Mouse (Mus musculus): ENCODE data around the gene Rai1. TPM values are rescaled to one million over a fixed set of nuclear protein-coding genes. Genes with fewer than 3 reads are reported as not detected.

The Rai1 gene
- total and polyA plus RNA-seq, 3 experiments: 26.3 to 101 (median 56.7) TPM

- TF ChIP-seq MAX (IDR thresholded peaks at IDR 0.05; ENCODE audit: low read length): no peak
Measured at GRCm38 (mm10) chr11:60163362-60163761, 58.5 kb downstream of the Rai1 start (continued).

- Histone ChIP-seq H3K4me1 (ENCODE audit: control insufficient read depth in 1 of 2, insufficient read depth in 2 of 2, low read length in 2 of 2) (no peaks in the 10 kb centered on the region), H3K4me3 (ENCODE audit: control insufficient read depth in 1 of 2, insufficient read depth in 1 of 2, low read depth in 2 of 2, low read length in 2 of 2) (no peak overlapping the region), H3K79me2 (ENCODE audit: control insufficient read depth, insufficient read depth, low read length, poor library complexity) (peaks cover 2% of the 10 kb centered on the region; the same call in 1 of the 2 replicates), H3K27me3 (ENCODE audit: control insufficient read depth in 1 of 2, insufficient read depth in 2 of 2, low read length in 2 of 2) (no peaks in the 10 kb centered on the region), H3K27ac (ENCODE audit: control insufficient read depth, low read depth, low read length) (no peak overlapping the region), H3K9me3 (replicated peaks; ENCODE audit: insufficient read depth, low read length) (no peaks in the 10 kb centered on the region), H3K36me3 (ENCODE audit: control insufficient read depth in 1 of 2, insufficient read depth in 2 of 2, low read length in 2 of 2) (peaks cover 0 to 7% of the 10 kb centered on the region in 2 experiments; a peak in 2 of 4 replicates), H3K9ac (ENCODE audit: control insufficient read depth, low read depth, low read length, poor library complexity, severe bottlenecking) (no peak overlapping the region)
- no peak for DNase-seq (ENCODE audit: low read depth, low spot score)
- TF ChIP-seq NRF1 (IDR thresholded peaks at IDR 0.05; ENCODE audit: insufficient read depth, low read depth, low read length, poor library complexity, severe bottlenecking): no peak
- no peak for TF ChIP-seq ZC3H11A (IDR thresholded peaks at IDR 0.05; ENCODE audit: low read depth, low read length)
- no peak for TF ChIP-seq POLR2AphosphoS2 (IDR thresholded peaks at IDR 0.05; ENCODE audit: low read length)
- TF ChIP-seq EP300 (IDR thresholded peaks at IDR 0.05; ENCODE audit: low read depth in 1 of 2, low read length in 2 of 2): no peak
- no peak for TF ChIP-seq MEF2A (IDR thresholded peaks at IDR 0.05; ENCODE audit: extremely low read depth, insufficient replicate concordance, low read depth, low read length, poor library complexity, severe bottlenecking)
- no peak for TF ChIP-seq MAFK (IDR thresholded peaks at IDR 0.05; ENCODE audit: borderline replicate concordance, low read depth, low read length)
- no peak for TF ChIP-seq UBTF (IDR thresholded peaks at IDR 0.05; ENCODE audit: borderline replicate concordance, insufficient read depth, low read depth, low read length)
- TF ChIP-seq RCOR1 (IDR thresholded peaks at IDR 0.05; ENCODE audit: low read depth, low read length): no peak
- TF ChIP-seq HCFC1 (IDR thresholded peaks at IDR 0.05; ENCODE audit: low read depth, low read length): no peak
- no peak for TF ChIP-seq ETS1 (IDR thresholded peaks at IDR 0.05; ENCODE audit: low read depth, low read length)
- no peak for TF ChIP-seq USF2 (IDR thresholded peaks at IDR 0.05; ENCODE audit: borderline replicate concordance in 1 of 2, insufficient read depth in 1 of 2, low read depth in 1 of 2, low read length in 2 of 2)
- no peak for TF ChIP-seq MXI1 (IDR thresholded peaks at IDR 0.05; ENCODE audit: low read depth, low read length)
- no peak for TF ChIP-seq GATA1 (IDR thresholded peaks at IDR 0.05; ENCODE audit: low read depth, low read length)
Measured at GRCm38 (mm10) chr11:60164450-60164849, 59.6 kb downstream of the Rai1 start.

- TF ChIP-seq ZNF384 (IDR thresholded peaks at IDR 0.05; ENCODE audit: low read depth, low read length) (0 out of 2 replicates have a peak, but pooled peaks have one; percentile 26), BHLHE40 (IDR thresholded peaks at IDR 0.05; ENCODE audit: borderline replicate concordance, low read depth, low read length) (no peak)
- peaks cover 2% of the 10 kb centered on the region; the same call in 1 of the 2 replicates for H3K79me2 ChIP-seq (ENCODE audit: control insufficient read depth, insufficient read depth, low read length, poor library complexity)
- no peaks in the 10 kb centered on the region for H3K4me1 ChIP-seq (ENCODE audit: control insufficient read depth in 1 of 2, insufficient read depth in 2 of 2, low read length in 2 of 2)
- DNase-seq (ENCODE audit: low read depth, low spot score): no peak
- no peaks in the 10 kb centered on the region for H3K9me3 ChIP-seq (replicated peaks; ENCODE audit: insufficient read depth, low read length)
- H3K9ac ChIP-seq (ENCODE audit: control insufficient read depth, low read depth, low read length, poor library complexity, severe bottlenecking): no peak overlapping the region
- peaks cover 0 to 9% of the 10 kb centered on the region in 2 experiments; a peak in 2 of 4 replicates for H3K36me3 ChIP-seq (ENCODE audit: control insufficient read depth in 1 of 2, insufficient read depth in 2 of 2, low read length in 2 of 2)
- no peak overlapping the region for H3K27ac ChIP-seq (ENCODE audit: control insufficient read depth, low read depth, low read length)
- H3K27me3 ChIP-seq (ENCODE audit: control insufficient read depth in 1 of 2, insufficient read depth in 2 of 2, low read length in 2 of 2): no peaks in the 10 kb centered on the region
- H3K4me3 ChIP-seq (ENCODE audit: control insufficient read depth in 1 of 2, insufficient read depth in 1 of 2, low read depth in 2 of 2, low read length in 2 of 2): no peak overlapping the region
Measured at GRCm38 (mm10) chr11:60165076-60165475, 60.3 kb downstream of the Rai1 start.

Data from MEL (cell line).